Mouse (Mus musculus) lung, postnatal 10 days (tissue): ENCODE data around the gene Npsr1.

ENCODE experiments used
- DNase-seq: peaks from one replicate; pipeline ENCODE4 v3.0.0; 2021

Npsr1 gene

GRCm38 (mm10) chr9:24247557-24247956 is 149.8 kb downstream of the Npsr1 start:
- no peak for DNase-seq

DNA sequence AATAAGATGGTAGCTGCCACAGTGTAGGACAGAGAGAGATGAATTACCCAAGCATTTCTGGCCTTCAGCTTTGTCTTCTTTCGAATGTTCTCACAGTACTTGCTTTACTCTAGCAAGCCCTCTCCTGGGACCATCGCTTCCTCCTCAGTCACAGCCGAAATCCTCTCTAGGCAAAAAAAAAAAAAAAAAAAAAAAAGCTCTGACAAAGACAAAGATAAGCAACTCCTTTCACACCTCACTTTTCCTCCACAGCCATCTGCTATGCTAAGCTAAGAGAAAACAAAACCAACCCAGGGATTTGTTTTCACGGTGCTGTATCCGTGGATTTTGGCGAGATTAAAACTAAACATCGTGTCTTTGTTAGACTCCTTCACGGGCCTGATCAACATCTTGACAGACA is 156.4 kb downstream of the Npsr1 start:
- DNase-seq: no peak

- DNase-seq: no peak
Measured at GRCm38 (mm10) chr9:24280498-24281287, 182.9 kb downstream of the Npsr1 start.

DNA sequence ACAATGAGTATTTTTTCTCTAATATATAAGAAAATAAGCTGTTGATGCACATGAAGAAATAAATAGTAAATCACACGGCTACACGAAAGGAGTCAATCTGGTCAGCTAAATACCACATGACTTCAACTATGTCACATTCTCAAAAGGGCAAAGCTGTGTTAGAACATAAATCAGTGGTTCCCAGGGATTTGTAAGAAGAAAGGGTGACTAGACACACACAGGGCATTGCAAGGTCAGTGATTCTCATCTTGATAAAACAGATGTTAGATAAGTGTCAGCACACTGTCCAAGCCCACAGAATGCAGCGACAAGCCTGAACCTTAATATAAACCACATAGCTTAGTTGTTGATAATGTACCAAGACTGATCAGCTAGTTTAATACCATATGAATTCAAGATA is 184.8 kb downstream of the Npsr1 start:
- no peak for DNase-seq

DNA sequence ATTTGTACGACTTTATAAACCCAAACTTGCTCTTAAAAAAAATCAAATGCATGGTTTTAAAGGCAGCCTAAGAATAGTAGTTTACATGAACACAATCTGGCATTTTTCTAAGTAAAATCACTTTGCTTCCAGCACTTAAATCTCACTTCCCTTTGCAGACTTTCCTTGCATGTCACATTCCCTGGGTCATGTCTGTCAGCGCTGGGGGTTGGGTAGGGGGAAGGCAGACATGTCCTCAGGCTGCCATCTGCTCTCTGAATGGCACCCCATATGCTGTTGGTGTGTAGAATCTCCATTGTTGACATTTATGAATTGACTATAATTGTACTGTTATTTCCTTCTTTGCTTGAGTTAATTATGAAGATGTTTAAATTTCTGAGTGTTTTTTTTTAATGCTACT is 185.3 kb downstream of the Npsr1 start:
- no peak for DNase-seq

- DNase-seq: no peak
Measured at GRCm38 (mm10) chr9:24283536-24283935, 185.7 kb downstream of the Npsr1 start.

DNA sequence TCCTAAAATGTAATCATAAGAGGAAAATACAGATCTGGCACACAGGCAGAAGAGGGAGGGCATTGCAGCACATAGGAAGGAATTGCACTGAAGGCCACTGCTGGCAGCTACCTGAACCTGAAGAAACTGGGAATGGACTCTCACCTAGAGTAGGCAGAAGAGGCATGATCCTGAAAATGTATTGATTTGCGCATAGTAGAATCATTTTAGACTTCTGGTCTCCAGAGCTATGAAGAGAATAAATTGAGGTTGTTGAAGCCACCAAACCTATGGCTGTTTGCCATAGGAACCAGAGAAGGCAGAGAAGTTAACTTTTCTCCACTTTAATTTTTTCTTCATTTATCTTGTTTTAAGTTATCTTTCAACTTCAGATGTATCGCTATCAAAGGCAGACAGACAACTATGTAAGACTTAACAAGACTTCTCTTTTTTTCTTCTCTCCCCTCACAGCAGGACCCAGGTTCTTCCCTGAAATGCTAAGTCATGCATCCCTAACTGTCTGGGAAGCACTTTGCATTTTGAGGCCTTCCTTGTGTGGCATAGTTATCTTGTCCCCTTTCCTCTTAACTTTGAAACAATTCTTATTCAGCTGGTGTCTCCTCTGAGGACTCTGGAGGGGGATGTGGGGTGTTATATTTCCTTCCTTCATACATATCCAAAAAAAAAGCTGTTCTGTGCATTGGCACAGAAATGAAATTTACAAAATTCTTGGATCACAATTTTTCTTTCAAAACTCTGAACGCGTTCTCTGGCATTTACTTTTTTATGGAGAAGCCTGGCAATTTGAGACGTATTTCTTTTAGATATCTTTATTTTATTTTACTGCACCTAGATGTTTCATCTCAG is 186.7 kb downstream of the Npsr1 start:
- no peak for DNase-seq

- no peak for DNase-seq
Measured at GRCm38 (mm10) chr9:24285419-24285818, 187.6 kb downstream of the Npsr1 start.

GRCm38 (mm10) chr9:24291385-24291784 is 193.6 kb downstream of the Npsr1 start:
- peak; percentile 50 for DNase-seq

DNA sequence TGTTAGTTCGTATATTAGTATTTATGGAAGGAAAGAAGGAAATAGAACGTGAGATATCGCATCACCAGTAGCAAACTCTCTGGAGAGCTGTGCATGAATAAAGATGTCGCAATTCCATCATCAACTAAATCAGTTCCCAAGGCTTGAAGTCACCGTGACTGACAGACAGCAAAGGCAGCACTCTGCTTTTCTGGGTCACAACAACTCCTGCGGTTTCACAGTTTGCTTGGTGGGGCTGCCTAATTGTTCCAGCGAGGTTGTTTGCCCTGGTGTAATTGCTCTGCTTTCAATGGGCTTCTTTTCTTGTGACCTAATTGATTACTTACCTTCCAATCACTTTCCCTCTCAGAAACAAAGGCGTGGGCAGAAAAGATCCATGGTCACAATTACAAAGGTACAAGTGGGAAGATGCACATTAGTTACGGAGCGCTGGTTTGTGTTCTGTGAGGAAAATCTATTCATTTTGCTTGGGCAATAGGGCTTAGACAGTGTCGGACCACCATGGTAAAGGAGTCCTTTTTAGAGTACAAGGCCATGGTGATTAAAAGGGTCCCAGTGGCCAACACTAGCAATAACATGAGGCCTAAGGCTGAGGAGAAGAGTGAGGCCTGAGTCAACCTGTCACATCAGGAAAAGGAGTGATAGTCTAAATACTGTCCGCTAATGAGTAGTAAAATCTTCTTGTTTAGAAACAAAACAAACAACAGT is 195.6 kb downstream of the Npsr1 start:
- DNase-seq: no peak

GRCm38 (mm10) chr9:24302906-24303305 is 205.1 kb downstream of the Npsr1 start:
- DNase-seq: no peak

GRCm38 (mm10) chr9:24306990-24307389 is 209.2 kb downstream of the Npsr1 start:
- no peak for DNase-seq

- DNase-seq: no peak
Measured at GRCm38 (mm10) chr9:24307400-24307799, 209.6 kb downstream of the Npsr1 start.

DNA sequence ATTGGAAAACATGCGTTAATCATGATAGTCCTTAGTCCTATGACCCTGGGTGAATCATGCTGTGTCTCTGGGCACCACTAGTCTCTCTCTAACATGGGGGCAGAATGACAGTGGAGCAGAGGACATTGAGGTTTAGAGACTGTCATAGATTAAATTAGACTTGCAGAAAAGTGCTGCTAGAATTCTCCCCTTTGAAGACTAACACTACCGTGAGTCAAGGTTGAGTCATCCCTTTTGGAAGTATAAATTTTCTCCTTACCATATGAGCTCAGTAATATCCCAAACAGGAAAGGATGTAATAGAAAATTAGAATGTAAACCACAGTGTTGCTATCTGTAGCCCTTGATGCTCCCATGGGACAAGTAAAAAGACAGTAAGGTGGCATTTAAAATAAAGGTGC is 218.0 kb downstream of the Npsr1 start:
- DNase-seq: no peak

- no peak for DNase-seq
Measured at GRCm38 (mm10) chr9:24331661-24332060, 233.9 kb downstream of the Npsr1 start.

GRCm38 (mm10) chr9:24341321-24341720 is 243.5 kb downstream of the Npsr1 start:
- no peak for DNase-seq

DNA sequence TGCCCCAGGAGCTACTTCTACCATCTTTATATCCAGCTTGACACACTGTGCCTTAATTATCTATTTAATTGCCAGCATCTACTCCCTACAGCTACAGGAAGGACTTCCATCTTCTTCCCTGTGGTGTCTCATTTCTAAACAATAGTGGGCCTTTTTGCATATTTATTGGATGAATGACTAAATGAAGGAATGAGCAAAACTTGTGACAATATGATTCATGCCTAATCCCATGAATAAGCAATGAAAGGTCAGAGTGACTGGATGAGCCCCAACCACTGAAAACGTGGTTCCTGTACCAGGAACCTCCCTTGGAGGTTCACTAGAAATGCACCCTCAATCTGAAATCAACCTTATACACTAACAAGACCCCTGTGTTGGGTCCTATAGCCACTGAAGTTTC is 249.2 kb downstream of the Npsr1 start:
- no peak for DNase-seq

DNA sequence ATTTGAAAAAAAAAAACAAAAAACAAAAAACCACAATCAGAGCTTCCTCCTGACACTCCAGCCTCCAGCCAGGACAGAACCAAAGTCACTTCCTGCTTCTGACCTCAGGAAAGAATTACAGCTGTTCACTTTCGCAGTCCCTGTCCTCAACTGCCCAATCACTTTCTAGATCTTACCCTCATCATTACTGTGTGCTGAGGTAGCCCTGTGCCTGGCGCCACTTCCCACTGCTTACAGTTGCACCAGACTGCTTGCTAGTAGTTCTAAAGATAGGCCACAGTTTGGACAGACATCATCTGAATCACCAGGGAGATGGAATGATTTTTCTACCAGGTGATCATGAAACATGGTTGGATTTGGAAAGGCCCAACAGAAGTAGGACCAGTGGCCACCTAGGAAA is 251.7 kb downstream of the Npsr1 start:
- no peak for DNase-seq

DNA sequence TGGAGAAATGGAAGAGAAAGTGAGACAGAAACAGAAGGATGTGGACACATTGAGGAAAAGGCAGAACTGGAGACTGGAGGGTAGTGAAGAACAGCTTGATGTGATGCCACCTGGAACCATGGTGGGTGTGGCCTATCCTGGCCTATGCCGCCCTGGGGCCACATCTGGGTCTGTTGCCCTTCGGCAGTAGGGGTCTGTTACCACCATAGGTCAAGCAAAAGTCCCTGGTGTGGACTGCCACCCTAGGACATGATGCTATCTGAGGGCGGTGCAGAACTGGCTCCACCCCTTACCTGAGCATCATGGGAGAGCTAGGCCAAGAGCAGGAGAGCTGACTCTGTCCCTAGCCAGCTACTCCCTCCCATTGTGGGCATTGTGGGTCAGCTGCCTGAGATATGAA is 253.6 kb downstream of the Npsr1 start:
- no peak for DNase-seq
